Mouse (Mus musculus): ENCODE results near the gene Frs3. TPM values are rescaled to one million over a fixed set of nuclear protein-coding genes. Genes with fewer than 3 reads are reported as not detected.

Frs3 gene
- total RNA-seq, 2 experiments from 2014 or later = 4.6 to 5.4 TPM

- DNase-seq = no peak
These were observed 46.8 kb downstream of the Frs3 start for GRCm38 (mm10) chr17:47735553-47736100.

DNA sequence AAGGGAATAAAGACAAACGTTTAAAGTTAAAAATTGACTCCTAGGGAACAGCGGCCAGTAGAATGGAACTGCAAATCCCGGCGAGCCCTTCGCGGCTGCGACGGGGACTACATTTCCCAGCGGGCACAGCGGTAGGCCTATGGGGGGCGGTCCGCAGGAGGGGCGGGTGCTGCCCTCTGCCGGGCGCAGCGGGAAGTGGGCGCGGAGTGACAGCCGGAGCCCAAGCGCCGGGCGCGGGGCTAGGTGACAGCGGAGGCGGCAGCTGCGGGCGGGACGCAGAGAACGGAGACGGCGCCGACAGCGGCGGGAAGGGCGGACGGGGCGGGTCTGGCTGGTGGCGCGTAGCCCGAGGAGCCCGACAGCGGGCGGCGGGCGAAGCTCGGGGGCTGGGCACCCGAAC, 48.0 kb downstream of the Frs3 start, which contains the start of gene Tfeb:
Gene Tfeb, plus strand, starts transcription at position 175 of the 400 bp plus-strand sequence.
- peak; percentile 97 to 98 for DNase-seq

DNA sequence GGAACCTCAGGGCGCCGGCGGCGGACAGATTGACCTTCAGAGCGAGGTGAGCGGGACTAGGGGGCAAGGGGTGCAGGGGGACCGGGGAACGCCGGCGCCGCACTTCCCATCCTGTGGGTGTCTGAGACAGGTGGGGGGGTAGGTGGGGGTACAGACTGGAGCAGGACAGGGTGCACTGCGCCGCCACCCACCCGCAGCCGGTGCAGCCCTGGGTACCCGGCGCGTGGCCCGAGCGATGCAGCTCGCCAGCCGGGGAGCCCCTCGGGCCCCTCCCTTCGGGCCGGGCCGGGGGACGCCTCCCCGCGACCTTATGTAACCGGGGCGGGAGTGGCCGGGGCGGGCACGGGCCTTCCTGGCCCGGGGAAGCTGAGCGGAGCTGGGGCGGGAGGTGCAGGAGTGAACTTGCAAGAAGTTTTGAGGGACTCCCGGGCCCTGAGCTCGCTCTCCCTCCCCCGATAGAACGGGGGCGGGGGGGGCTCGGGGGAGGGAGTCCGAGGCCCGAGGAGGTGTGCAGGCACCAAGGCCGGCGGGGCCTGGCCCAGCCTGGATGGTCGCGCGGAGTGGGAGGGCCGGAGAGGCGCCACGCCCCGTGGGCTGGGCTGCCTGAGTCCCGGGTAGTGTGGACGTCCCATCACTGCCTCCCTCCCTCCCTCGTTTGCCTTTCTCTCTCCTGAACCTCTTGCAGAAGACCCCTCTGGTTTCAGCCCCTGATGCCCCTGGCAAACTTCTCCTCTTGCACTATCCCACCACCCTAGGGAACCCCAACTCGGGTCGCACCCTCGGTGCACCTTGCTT, 48.6 kb downstream of the Frs3 start:
- DNase-seq = peak; percentile 94 to 96

- DNase-seq = peak; percentile 57 to 73
These were observed 49.4 kb downstream of the Frs3 start for GRCm38 (mm10) chr17:47738066-47738878.

GRCm38 (mm10) chr17:47738879-47739798, 50.3 kb downstream of the Frs3 start:
- peak; percentile 37 to 45 for DNase-seq

DNA sequence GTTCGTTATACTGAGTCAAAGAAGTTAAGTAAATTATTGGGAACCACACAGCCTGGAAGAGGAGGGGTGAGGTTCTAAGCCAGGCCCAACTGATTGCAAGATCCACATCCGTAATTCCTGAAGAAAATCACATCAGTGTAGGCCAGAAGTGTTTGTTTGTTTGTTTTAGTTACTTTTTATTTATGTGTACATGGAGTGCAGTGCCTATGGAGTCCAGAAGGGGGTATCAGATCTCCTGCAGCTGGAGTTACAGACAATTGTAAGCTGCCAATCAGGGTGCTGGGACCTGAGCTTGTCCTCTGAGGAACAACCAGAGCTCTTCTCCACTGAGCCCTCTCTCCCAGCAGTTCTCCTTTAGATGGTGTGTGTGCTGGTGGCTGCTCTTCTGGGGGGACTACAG, 51.4 kb downstream of the Frs3 start:
- no peak for DNase-seq

DNA sequence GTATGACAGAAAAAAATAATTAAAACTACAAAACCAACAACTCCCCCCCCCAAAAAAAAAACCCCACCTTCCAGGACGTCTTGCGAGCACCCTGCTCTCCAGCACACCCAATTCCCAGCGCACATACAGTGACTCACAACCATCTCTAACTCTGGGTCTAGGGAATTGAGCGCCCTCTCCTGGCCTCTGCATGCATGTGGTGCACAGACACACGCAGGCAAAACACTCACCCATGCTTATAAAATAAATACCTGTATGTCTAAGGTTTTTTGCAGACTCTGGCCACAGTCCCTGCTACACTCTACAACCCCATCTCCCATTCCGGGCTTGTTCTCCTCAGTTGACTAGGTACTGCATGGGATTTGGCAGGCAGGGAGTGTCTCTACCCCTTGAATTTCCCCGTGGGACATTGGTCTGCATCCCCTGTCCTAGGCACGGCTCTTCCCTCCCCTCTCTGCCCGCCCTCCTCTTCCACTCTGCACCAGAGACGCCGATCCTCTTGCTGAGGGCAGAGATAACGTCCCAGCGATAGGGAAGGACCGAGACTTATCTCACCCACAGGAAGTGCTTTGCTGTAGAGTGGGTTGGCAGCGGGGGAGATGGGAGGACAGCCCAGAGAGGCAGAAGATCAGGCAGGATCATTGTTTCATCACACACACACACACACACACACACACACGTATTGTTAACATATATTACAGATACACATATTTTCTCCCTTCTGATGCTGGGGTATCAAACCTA, 54.3 kb downstream of the Frs3 start:
- no peak for DNase-seq

GRCm38 (mm10) chr17:47744086-47744485, 55.3 kb downstream of the Frs3 start:
- no peak for DNase-seq

DNA sequence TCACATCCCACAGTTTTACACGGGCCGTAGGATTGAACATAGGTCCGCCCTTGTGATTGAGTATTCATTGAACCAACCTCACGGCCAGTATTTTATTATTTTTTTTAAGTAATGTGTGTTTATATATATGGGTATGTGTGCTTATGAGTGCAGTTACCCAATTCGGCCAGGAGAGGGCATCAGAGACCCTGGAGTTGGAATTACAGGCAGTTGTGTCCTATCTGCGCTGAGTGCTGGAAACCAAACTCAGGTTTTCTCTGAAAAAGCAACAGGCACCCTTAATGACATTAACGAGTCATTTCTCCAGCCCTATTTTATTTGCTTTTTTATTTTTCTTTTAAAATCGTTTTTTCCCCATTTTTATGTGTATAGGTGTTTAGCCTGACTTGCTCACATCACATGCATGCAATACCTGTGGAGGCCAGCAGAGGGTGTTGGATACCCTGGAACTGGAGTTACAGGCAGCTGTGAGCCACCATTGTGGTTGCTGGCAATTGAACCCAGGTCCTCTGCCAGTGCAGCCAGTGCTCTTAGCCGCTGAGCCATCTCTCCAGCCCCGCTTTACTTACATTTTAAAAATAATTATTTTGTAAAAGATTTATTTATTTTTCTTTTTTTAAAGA, 56.0 kb downstream of the Frs3 start:
- no peak for DNase-seq

- DNase-seq = peak; percentile 73 to 78
These were observed 60.1 kb downstream of the Frs3 start for GRCm38 (mm10) chr17:47748791-47749553.

DNA sequence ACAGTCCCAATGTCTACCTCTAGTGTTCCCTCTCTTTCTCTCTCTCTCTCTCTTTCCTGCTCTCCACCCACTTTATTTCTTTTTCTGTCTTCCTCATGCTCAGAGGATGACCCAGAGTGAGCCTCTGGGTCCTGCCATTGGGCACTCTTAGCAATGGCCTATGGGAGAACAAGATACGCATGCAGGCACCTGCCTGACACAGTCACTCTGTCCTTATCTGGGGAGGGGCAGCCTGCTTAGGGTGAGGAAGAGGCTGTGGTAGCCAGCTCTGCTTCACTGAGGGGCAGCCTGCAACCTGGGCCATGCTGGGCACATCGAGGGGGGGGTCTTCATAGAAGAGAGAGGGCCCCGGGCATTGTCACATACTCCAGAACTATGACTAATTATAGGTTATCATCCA, 60.8 kb downstream of the Frs3 start:
- DNase-seq = no peak

DNA sequence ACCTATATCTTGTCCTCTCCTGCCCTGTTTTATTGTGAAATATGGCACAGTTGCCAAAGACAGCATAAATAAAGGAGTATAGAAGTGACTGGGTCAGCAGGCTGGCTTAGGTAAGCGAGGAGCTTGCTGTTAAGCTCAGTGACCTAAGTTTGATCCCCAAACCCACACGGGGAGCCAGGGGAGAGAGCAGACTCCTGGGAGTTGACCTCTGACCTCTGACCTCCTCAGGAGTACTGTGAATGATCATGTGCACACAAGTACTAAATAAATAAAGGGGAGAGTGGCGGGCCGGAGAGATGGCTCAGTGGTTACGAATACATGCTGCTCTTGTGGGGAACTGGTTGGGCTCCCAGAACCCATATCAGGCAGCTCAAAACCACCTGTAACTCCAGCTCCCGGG, 61.3 kb downstream of the Frs3 start:
- DNase-seq = no peak

DNA sequence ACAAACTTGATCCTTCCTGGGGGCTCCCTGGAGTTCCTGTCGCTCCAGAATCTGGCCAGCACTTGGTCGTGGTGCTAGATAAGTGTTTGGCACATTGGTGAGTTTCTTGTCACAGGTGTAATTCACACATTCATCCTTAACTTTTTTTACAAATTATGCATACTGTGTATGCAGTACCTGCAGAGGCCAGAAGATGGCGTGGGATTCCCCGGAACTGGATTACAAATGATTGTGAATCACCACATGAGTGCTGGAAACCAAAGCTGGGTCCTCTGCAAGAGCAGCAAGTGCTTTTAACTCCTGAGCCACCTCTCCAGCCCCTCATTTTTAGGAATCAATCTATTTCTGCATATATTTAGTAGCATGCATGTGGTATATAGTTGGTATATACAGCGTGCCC, 63.0 kb downstream of the Frs3 start:
- DNase-seq = no peak

GRCm38 (mm10) chr17:47753130-47753775, 64.4 kb downstream of the Frs3 start:
- DNase-seq = no peak

Other genes starting within 250 kb of the Frs3 start
- gene Taf8, start 186.7 kb upstream of the Frs3 start, total RNA-seq (2021) = 10 to 100 TPM; 10.2 to 10.4 TPM
- gene Ccnd3, start 184.0 kb upstream of the Frs3 start, total RNA-seq (2021) = 10 to 100 TPM; 83.3 to 87.1 TPM
- 10 to 100 TPM; 13.5 to 16.5 TPM for gene Bysl, start 77.5 kb upstream of the Frs3 start, total RNA-seq (2021)
- gene Med20, start 77.4 kb upstream of the Frs3 start, total RNA-seq (2021) = 10 to 100 TPM; 19.0 to 19.5 TPM
- 1 to 10 TPM; 1.9 to 3.4 TPM for gene Gm20517, start 77.4 kb upstream of the Frs3 start, total RNA-seq (2021)
- 1 to 10 TPM; 1.4 to 3.7 TPM for gene Usp49, start 58.3 kb upstream of the Frs3 start, total RNA-seq (2021)
- 100 to 1,000 TPM; 118 to 129 TPM for gene Tomm6, start 644 bp upstream of the Frs3 start, total RNA-seq (2021)
- gene Gm21981, start 5.4 kb downstream of the Frs3 start, total RNA-seq (2021) = under 1 TPM; 0.40 to 0.75 TPM
- 1 to 10 TPM; 4.3 to 5.1 TPM for gene Prickle4, start 5.7 kb downstream of the Frs3 start, total RNA-seq (2021)
- gene Pgc, start 37.8 kb downstream of the Frs3 start, total RNA-seq (2021) = not detected
- 10 to 100 TPM; 35.0 to 40.0 TPM for gene Tfeb, start 48.0 kb downstream of the Frs3 start, total RNA-seq (2021)
- gene Mdfi, start 145.7 kb downstream of the Frs3 start, total RNA-seq (2021) = 1 to 10 TPM in 1 of 2 experiments, under 1 TPM in 1; 0.40 to 1.3 TPM
- gene Foxp4, start 235.6 kb downstream of the Frs3 start, total RNA-seq (2021) = 10 to 100 TPM in 1 of 2 experiments, 1 to 10 TPM in 1; 8.5 to 12.2 TPM